Comparison of ENCODE assay signal across 1 mouse cellular context in genomic region chr17:26113181-26113948, GRCm38 (mm10).
TF ChIP-seq lines count a peak whose summit lies in the region.

Gene Tmem8, plus strand, starts transcription at chr17:26113299.

TF ChIP-seq in CH12.LX, 34 proteins besides CTCF, POLR2A, EP300 and RAD21 (continued from another document):
- peak; percentile 48; the same call in 1 of the 2 replicates for TF ChIP-seq SIN3A (IDR thresholded peaks at IDR 0.05; ENCODE audit: low read length)
- TF ChIP-seq JUND (conservative IDR thresholded peaks at IDR 0.05; ENCODE audit: low read depth, low read length), result no peak
